Mouse (Mus musculus) cerebellum, postnatal 10 days (tissue): ENCODE results near the gene Gm28845.
A peak's percentile ranks its signal among the peaks of the same experiment; 100 is the strongest.

Experiments
- DNase-seq, 2 experiments: peaks; one replicate each; pipeline ENCODE4 v3.0.0; 2021; ENCODE audit warnings: mixed read lengths in 2 of 2

Gene Gm28845

DNA sequence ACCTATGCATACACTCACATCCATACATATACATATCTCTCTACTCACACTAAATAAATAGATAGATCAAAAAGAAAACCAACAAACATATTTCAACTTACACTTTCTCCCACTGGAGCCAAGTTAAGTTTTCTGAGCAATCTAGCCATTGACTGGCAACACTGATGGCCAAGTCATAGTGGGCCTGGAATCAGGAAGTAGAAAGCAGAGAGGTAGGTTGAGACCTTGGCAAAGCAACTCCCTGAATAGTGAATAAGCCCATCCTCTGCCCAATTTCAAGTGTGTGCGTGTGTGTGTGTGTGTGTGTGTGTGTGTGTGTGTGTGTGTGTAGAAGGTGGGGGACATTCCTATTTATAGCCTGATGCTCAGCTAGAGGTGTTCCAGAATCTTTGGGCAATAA is at the start of gene Gm28845:
Gene Gm28845, minus strand, starts transcription at position 121 of the 400 bp plus-strand sequence.
- no peak for DNase-seq

GRCm38 (mm10) chr1:65167496-65167895 is 48.1 kb upstream of the Gm28845 start:
- no peak for DNase-seq

- no peak for DNase-seq
Measured at GRCm38 (mm10) chr1:65162210-65162609, 42.9 kb upstream of the Gm28845 start.

GRCm38 (mm10) chr1:65156111-65156510 is 36.8 kb upstream of the Gm28845 start:
- no peak for DNase-seq

DNA sequence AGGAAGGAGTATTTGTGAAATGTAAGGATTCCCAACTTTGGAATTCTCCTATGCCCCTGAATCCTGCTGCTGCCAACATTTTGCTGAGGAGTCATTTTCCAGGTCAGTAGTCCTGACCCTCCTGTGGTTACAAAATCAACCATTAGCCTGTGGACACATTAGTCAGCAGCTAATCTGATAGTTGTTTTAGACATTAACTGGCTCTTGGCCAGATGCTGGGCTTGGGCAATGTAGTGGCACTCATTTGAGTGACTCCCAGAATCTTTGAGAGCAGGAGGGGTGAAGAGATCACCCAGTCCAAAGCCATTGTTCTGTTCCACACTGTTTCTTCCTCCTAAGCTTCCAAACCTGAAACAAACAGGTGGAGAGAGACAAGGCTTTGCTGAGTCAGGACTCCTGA is 35.5 kb upstream of the Gm28845 start:
- DNase-seq, result no peak

- no peak for DNase-seq
Measured at GRCm38 (mm10) chr1:65147971-65148370, 28.6 kb upstream of the Gm28845 start.

DNA sequence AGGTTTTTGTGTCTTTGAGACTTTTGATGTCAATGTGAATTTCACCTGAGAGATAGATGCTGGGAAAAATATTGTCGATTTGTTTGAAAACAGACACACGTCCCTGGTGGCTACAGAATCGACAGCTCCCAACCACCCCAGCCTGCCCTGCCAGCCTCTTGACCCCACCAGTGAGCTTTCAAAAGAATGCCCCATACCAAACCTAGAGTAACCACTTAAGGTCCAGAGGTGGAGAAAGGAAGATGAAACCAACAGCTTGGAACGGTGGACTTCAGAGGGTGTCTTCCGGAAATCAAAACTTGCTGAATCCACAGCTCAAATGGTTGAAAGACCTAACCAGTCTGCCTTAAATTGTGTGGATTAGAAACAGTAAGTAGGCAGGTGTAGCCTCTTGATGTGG is 28.0 kb upstream of the Gm28845 start:
- no peak for DNase-seq

DNA sequence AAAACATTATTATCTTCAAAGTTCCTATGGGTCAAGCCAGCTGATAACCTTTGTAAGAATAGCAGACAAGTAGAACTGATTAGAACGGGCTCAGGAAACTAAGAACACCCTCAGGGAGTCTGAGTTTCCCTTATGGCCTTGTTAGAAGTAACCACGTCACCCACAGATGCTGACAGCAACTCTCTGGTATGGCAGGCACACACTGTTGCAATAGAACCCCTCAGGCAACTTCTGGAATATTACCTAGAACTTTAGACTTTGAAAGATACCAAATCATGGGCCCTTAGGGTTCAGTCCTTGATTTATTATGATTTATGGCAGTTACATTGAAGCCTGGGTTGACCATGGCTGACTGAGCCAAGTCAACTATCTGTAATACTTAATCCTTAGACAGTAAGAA is 27.2 kb upstream of the Gm28845 start:
- no peak for DNase-seq

DNA sequence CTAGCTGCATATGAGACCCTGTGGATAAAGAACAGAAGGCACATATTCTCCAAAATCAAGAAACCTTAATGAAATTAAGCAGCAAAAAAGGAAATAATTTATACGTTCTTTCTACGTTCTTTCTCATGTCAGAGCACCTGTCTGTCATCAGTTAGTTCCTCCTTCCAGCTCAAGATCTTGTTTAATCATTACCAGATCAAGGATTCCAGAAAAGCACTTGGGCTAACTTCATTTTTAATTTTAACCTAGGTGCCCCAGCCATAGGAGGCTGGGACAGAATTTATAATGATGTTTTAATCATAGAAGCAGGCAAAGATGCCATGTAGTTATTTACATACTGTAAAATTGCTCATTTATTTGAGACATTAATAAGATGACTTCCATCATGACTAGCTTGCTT is 25.4 kb upstream of the Gm28845 start:
- DNase-seq, result no peak

DNA sequence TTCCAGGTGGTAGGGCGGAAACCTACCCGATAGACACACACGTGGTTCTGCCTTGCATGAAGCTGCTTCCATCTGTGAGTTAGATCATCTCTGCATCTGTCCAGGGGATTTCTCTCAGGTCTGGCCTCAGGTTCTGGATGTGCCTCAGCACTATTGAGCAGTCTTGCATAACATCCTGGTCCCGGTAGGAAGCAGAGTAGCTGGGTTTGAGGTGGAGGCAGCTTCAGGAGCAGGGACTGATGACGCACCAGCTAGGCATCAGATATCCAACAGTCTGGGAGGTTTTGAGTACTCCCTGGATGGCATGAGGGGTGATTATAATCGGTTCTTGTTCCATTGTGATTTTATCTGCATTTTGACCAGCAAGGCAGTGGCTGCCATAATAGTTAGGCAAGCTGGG is 18.2 kb upstream of the Gm28845 start:
- DNase-seq, result no peak

- no peak for DNase-seq
Measured at GRCm38 (mm10) chr1:65132833-65133232, 13.5 kb upstream of the Gm28845 start.

- no peak for DNase-seq
Measured at GRCm38 (mm10) chr1:65131671-65132070, 12.3 kb upstream of the Gm28845 start.

GRCm38 (mm10) chr1:65130226-65130625 is 10.9 kb upstream of the Gm28845 start:
- DNase-seq, result no peak

DNA sequence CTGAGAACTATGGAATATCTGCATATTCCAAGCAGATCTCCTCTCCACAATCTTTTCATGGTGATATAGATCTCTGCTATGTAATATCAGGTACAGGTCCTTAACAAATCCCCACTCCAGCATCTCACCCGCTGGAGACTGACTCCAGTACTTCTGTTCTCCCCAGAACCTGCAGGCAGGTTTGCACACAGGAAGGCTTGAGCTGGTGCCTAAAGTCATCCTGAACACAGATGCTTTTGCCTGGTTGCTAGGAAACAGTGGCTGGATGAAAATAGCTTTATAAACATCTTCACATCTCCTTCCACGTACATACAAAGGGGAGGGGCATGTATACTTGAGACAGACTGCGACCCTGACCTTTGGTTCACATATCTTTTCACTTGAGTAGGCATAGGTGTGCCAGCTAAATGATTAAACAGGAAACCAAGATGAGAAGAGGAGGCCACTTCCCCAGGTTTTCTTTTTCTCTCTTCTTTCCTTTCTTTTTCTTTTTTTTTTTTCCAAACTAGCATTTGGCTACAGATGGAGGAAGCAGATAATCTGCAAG is 10.3 kb upstream of the Gm28845 start:
- DNase-seq, result no peak

- DNase-seq, result peak; percentile 51 to 63
Measured at GRCm38 (mm10) chr1:65122574-65123372, 3.4 kb upstream of the Gm28845 start, which contains the start of gene D630023F18Rik. Gene D630023F18Rik (minus strand): TSS chr1:65123214.

DNA sequence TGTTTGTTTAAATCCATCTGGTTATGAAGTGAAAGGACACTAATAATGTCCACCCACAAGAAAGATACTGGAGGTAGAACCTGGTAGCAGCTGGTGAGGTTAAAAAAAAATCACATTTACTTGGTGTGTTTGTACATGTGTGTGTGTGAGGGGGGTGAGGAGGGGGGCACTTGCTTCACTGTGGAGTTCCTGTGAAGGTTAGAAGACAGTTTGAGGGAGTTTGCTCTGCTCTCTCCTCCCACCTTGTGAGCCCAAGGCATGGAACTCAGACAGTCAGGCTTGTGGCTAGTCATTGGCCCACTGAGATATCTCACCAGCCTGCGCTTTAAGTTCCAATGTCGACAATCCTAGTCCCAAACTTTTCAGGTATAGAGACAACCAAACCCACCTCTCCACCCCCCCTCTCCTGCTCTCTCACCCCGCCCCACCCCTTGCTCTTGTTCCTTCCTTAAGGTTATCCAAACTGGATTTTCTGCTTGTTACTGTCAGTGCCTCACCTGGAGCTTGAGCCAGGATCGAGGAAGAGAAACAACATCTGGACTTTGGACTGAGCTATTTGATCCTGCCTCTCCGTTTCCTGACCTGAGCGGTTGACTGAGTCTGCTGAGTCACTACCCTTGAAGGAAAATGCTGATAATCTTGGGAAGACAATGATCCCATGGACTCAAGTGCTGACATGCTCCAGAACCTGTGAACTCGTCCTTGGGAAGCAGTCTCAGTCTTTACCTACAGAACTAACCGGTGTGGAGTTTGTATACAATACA is 1.0 kb downstream of the Gm28845 start:
- DNase-seq, result no peak

GRCm38 (mm10) chr1:65113536-65114172 is 5.7 kb downstream of the Gm28845 start:
- no peak for DNase-seq

DNA sequence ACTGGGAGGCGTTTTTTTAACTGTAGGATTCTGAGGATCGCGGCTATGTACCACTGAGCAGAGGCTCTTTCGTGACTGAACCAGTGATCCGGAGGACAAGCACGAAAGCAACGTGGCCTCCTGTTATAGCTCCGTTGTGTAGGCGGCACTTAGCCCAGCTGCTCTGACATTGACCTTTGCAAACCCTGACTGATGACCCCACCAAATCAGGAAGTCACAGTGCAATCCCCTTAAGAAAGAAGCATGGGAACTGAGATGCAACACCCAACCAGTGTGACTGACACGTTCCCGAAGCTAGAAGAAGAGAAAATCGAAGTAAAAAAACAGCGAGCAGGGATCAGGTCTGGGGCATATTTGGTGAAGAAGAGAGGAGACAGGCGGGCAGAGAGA is 6.6 kb downstream of the Gm28845 start:
- DNase-seq, result no peak

DNA sequence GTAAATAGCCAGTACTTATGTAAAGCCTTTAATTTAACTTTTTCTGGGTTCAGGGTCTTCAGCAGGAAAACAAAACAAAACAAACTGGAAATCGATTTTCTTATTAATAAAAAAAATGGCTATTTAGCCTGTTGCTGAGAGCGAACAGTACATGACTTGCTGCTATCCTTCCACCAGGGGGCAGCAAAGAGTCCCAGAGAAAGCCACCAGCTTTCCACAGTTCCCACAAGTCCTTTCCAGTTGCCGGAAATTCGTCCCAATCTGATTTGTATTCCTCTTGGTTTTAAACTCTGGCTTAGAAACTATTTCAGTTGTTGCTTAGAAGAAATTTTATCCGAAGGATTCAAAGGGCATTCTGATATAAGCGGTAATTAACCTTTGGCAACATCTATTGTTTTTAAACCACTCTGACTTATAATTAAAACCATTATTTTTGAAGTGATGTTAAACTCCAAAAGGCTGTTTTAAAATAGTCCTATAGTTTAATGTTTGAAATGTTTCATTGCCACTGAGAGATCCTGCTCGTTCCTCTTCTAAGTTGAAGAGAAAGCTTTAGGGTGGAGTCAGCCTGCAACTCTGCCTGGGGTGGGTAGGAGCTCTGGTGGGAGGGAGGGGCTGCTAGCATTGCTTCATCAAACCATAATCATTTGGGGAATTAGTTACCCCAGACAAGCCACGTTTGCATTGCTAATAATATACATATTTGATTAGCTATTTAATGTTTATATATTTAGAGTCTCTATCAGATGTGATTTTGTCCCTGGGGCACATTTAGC is 7.1 kb downstream of the Gm28845 start:
- peak; percentile 87 to 91 for DNase-seq

GRCm38 (mm10) chr1:65109756-65110435 is 9.5 kb downstream of the Gm28845 start:
- no peak for DNase-seq

DNA sequence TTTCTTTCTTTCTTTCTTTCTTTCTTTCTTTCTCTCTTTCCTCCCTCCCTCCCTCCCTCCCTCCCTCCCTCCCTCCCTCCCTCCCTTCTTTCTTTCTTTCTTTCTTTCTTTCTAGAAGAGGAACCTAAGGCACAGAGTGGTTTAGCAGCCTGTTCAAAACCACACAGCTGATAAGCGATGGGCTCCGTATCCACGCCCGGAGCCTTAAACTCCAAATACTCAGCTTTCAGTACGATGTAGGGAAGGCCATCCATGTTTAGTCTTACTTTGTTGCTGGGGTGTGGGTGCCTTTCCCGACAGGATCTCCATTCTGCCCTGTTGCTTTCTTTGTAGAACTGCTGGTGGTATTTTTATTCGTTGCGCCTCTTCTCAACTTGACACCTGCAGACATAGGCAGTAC is 10.2 kb downstream of the Gm28845 start:
- DNase-seq, result no peak
